Mouse (Mus musculus) thymus, postnatal 0 days (tissue): ENCODE measurements at regions not wholly inside any gene's neighbourhood (a gene's known extent, or its start where the extent isn't known, plus 50 kb on each side); places are given as distances from the start of the nearest gene placed in this dataset.

Experiments
- DNase-seq: peaks from one replicate; pipeline ENCODE4 v3.0.0-alpha.2; 2015; ENCODE audit warnings: low spot score

DNA sequence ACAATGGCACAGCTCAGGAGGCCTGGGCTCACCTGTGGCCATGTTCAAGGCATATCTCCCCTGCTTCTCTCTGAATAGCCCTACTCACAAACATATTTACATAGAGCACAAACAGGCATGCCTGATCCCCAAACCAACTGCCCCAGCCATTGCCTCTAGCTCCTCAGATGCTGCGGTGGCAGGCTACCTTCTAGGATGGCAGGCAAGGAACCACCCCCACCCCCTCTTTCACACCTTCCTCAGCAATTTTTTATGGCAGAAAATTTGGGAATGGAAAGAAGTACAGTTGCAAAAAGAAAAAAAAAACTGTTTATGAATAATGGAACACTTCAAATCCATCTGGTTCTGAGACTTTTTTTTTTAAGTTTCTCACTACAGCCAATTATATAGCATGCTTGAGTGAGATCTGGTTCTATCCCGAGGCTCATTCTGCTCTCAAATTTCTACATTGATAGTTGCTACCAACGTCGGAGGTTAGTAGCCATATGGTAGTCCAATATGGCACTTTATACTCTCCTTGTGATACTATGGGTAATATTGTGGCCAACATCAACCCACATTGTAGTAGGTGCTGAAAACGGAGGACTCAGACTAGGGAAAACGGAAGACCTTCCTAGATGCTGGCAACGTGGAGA, 136.8 kb upstream of the Gm10295 start:
- DNase-seq, result no peak

DNA sequence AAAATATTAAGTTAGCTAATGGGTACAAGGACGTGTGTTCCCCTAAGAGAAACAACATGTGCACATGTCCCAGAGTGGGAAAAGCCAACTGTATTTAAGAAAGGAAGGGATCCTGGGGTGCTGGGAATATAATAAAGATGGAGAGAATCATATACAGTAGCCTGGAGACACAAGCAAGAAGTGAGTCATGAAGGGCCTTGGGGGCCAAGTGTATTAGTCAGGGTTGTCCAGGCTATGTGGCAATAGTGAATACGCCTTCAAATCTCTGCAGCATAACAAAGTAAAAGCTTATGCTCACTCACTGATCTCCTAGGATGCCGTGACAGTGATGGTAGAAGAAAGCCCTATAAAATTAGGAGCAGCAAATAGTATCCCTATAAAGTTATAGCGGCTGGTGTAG, 124.1 kb upstream of the Gm10295 start:
- DNase-seq, result no peak

DNA sequence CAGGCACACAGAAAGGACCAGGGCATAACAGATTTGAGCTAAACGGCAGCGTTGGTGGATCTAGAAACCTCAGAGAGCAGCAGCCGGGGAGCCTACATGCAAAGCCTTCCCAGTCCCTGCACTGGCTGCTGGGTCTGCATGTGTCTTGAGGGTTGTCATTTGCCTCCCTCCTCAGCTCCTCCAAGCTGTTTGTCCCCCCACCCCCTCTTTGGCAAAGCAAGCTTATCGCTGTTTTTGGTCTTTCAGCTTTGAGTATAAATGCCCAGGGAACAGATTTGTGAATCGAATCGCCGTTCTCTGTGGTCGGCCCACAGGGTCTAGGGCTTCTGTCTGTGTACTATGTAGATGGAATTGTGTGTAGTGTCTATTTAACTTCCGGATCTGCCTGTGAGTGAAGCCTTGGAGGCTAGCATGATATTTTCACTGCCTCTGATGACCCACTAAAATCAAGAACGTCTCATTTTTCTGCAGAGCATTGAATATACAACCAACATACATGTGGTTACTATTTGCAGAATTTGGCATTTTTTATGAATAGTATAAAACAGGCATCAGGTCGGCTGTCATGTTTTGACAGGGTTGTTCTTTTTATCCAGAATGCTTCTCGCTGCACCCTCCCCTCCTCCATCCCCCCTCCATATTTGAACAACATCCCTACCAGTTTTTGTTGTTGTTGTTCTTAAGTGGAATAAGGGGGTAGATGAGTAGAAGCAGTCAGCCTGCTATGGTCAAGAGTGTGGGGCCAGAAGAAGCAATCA, 121.3 kb upstream of the Gm10295 start:
- DNase-seq, result no peak

DNA sequence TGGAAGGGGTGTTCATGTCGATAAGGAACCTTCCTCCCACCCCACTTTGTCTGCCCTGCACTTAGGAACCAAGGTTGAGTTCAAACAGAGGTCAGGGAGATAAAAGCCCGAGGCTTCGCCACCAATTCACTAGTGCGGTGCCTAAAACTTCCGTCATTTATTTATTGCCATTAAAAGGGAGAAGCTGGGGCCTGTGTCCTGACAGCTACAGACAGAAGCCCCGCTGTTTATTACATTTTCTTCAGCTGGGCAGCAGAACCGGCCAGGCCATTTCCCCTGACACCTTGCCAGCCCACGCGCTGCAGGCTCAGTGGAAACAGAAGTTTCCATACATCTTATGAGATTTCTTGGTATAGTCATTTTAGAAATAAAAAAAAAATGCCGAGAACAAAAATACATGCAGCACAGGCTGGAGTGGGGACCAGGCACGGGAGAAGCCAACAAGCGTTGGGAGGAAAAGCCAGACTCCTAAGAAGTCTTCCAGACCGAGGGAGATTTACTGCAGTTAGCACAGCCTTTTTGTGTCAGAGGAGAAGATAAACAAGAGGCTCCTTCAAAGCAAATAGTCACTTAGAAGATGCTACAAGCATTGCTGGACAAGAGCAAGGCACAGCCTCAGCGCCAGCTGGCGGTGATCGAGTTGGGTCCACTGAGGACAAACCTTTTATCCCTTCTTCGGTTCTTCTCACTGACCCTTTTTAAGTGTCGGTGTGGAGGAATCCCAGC, 120.5 kb upstream of the Gm10295 start:
- DNase-seq, result no peak

DNA sequence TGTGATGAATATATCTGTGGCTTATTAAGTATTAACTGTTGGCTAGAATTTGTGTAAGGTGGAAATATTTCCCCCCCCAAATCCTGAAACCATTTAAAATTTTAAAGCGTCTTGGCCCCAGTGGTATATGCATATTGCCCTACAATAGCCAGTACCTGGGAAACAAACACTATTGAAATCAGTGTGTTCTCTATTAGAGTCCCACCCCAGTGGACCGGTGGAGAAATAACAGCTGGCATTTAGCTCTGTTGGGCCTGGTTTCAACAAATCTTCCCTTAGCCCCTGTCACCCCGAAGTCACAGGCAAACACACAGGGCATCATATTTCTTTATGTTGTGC, 120.0 kb upstream of the Gm10295 start:
- no peak for DNase-seq

DNA sequence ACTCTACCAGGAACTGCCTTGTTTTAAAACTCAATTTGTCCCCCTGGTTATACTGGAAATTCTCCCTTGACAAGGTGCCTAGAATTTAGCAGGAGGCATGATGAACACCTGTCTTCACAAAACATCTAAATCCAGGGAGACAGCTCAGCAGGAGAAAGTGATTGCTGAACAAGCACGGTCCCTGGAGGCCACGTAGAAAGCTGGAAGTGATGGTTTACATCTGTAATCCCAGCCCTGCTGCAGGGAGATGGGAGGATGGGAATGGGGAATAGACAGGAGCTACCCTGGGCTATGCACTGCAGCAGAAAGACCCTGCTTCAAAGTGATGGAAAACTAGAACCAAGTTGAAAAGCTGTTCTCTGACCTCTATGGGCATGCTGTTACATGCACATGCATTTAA, 119.1 kb upstream of the Gm10295 start:
- no peak for DNase-seq

DNA sequence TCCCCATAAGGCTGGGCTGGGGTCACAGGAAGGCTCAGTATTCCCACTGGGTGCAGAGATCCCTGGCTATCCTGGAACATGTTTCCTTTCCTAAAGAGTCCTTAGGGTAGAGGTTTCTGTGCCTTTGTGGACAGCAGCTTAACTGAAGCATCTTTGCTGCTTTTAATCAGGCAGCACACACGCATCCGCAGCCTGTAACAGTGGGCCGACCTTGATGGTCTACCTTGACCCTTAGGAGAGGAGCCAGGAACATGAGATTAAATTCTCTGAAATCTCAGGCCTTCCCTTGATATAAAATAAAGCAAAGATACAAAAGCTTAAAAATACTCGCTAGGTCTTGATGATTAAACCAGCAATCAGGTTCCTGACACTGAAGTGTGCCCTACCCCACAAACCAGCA, 118.7 kb upstream of the Gm10295 start:
- no peak for DNase-seq

DNA sequence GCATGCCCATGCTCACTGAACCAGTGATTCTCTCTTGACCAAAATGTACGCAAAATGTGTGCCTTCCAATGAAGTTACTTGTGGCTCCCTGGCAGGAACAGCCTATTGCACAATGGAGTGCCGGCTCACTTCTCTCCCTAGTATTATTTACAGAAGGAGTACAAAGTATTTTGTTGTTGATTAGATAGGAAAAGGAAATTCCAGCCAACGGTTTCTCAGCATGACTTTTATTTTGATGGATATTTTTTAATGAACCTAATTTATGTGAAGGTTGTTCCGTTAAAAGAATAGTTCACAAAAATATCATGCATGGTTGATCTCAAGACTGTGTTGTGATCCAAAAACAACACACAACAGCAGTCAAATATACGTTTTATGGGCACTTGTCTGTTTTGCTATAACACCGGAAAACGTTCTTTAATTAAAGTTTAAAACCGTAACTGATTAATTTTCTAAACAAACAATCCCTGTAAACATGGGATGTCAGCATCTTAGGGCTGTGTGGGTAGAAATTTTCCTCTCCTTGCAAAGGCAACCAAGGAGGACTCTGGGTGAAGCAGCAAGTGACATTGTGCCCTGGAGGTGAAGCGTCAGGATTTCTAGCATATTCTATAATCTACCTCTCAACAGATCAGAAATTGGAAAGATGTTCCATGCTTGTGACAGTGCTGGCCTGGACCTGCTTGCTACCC, 116.3 kb upstream of the Gm10295 start:
- no peak for DNase-seq

DNA sequence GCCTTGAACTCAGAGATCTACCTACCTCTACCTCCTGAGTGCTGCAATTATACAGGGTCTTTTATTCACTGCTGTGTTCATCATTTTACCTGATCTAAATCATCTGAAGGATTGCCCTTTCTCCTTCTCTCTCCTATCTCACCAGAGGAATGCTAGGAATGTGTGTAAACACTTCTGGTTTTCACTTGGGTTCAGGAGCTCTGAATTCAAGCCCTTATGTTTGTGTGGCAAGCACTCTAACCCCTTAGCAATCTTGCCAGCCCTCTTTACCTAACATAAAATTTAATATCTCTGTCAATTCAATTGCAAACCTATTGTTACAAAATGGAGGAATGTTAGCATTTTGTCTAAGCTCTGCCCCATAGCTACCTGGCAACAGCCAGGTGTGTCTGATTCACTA, 112.8 kb upstream of the Gm10295 start:
- DNase-seq, result no peak

DNA sequence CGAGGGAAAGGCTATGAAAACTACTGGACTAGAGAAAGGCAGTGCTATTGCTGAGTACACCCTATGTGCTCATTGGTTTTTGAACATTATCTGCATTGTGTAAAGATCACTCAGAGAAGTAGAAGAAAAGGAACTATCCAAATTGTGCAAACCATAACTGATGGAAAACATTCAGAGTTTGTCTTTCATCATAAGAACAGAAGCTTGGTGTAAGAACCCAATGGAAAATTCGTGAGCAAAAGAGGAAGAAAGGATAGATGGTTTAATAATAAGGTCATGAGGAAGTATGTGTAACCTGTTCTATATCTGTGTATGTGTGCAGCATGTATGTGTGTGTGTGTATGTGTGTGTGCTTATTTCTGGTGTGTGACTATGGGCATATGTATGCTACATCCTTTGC, 112.3 kb upstream of the Gm10295 start:
- DNase-seq, result no peak

DNA sequence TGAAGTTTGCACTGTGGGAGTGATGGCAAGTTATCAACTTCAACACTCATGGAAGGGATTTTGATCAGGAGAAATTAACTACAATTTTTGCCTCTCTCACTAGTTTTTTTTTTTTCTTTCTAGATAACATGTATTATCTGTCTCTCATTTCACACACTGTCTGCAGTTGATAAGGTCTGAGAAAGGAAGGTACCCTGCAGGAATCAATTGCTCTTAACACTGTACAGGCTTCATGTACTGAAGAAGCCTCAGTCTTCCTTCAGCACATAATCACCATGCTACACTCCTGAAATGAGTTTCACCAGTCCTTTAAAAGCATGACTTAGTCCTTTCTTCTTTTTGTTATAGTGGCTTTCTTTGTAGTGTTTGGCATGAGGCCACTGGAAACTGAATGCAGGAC, 108.5 kb upstream of the Gm10295 start:
- no peak for DNase-seq

DNA sequence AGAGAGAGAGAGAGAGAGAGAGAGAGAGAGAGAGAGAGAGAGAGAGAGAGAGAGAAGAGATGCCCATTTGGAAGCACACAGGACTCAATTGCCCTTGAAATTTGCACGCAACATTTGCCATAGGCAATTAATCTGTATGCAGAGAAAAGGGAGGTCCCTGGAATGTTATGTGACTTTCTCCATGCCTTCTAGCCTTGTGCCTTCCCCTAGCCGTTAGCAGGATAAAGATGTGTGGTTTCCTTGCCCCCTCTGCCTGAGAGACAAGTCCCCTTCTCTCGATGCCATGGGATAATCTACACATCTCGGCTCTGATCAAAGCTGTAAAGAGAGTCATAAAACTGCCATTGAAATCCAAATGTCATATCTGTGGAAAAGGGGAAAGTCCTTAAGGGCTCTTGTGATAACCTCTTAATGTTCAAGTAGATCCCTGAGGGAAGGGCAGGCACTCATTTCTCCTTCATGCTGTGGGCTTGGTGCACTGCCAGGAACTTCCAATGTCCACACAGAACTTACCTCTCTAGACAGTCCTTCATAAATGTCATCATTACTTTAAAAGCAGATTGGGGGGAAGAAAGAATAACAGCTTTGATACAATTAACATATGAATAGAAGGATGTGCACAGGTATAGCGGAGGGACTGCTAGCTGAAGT, 106.9 kb upstream of the Gm10295 start:
- DNase-seq, result no peak

DNA sequence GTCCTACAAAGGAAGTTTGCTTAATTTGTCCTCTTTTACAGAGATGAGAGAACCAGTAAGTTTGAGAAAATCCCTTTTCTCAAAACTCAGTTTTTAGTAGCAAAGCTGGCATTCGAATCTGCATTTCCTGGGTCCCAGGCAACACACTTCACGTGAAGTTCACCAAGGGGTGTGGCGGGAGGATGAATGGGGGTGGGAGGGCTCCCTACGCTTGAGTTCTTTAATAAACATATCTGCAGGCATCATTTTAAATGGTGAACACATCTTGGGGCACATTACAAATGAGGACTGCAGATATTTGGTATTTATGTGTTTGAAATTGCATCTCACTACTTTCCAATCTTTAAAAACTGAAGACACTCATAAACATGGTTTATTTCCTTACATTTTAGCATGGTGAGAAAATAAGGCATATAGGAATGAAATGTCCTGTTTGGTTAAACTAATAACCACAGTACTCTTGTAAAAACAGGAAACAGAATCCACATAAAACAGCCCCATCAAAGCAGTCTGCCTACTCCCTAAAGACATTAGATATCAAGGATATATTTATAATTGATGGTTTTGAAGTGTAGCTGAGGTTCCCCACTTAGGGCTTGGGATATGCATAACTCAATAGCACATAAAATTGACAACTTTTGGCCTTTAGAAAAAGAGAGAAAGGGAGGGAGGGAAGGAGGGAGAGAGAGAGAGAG, 106.3 kb upstream of the Gm10295 start:
- no peak for DNase-seq

DNA sequence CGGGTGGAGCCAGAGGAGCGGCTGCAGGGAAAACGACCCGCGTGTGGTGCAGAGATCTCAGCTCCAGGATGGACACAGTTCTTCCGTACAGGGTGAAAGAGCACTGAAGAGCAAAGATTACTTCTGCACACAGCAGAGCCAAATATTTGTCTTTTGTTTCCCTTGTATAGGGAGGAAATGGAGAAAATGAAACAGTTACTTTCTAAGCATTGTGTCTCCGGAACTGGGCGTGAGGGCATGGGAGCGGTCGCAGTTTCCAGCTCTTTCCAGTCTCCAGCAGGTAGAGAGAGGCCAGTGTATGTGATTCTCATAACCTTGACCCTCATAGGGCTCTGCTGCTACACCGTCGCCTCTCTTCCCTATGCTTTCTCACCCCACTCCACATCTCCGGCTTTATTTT, 105.1 kb upstream of the Gm10295 start:
- no peak for DNase-seq

DNA sequence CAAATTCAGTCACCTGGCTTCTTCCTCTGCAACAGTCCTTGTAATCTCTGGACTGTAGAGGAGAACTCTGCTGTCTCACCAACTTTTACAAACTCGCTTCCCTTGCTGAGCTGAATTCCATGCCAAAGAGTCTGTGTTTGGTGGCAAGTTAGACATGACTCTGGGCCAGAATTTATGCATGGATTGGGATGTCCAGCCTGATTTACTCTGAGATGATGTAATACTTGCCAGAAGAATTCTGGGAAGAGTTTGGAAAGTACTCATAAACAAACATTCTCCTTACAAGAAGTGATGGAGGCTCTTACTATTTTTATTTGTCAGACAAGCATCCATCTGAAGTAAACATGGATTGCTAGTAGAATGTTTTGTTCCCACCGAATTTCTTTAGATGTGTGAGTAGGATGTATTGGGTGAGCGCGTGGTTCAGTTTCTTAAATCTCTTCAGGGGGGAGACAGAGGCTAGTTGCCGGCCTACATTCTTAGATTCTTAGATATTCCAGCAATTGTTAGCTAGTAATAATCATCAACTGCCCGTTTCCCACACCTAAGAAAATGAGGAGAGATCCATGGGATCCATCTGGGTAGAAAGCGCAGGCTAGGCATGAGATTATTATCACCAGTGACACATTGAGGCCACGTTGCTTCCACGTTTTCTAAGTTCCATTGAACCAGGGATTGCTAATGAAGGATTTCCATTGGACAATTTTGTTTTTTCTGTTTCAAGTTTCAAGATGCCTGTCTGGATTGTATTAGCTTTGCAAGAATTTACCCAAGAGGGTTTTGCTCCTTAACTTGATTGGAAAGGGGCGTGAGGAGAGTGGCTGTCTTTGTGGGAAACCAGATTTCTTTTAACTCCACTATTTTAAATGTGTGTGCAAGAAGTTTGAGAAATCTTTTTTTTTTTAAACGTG, 89.3 kb upstream of the Gm10295 start:
- DNase-seq, result no peak

DNA sequence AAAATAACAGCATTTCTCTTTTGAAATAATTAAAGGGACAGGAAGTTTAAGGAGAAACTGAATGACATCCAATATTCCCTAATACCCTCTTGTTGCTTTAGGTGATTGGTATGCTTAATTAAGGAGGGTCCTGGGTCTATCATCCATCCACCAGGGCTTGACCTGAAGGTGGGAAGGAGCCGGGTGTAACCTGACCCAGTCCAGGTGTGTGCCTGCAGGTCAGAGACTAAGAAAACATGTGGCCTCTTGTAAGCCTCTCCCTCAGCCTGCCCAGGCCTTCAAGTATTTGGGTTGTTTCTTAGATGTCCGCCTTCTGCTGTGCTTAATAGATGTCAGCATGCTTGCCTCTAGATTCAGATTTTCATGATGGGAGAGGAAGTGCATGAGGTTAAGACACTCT, 74.7 kb upstream of the Gm10295 start:
- no peak for DNase-seq

DNA sequence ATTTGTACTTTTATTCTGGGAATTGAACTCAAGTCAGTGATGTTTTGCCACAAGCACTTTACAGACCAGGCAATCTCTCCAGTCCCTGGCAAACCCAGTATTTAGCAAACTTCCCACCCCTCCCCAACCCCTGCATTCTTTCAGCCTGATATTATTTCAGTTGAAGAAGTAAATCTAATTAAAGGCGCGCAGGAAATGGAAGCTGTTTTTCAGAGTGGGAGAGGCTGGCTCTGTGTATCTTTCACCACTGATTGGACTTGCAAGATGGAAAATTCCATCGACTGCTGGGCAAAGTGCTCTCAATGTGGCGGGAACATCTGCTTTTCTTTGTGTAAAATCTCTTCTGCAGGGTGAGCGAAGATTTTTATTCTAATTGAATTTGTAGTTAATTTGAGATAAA, 68.0 kb upstream of the Gm10295 start:
- no peak for DNase-seq

DNA sequence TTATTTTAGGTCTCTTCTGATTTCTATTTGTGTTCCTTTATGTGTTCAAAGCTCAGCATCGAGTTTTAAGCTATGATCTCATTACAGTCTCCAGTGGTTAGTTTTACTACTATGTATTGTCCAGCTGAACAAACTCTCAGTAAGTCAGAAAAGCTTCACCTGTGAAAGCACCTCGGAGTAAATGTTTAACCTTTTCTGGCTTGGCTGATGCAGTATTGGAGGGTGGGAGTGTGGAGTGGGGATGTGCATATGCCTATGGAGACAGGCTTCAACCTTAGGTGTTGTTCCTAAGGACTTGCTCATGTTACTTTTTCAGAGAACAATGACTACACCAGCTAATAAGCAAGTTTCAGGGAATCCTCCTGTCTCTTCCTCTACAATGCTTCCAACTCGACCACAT, 67.6 kb upstream of the Gm10295 start:
- no peak for DNase-seq

DNA sequence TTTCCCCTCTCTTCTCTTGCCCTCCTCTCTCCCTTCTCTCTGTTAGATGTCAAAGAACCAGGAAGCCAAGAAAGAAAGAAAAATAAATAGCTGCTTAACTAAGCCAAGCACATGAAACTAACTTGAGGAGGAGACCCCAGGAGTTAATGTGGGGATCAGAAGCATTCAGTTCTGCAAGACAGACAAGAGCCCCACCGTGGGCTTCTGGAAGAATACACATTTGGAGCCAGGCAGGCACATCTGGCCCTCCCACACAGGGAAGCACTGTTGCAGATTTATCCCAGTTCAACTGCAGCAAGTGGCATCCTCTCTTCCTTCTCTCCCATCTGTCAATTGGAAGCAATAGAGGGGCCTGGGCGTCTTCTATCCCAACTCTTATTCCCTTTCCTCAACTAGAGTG, 63.5 kb upstream of the Gm10295 start:
- DNase-seq, result no peak

DNA sequence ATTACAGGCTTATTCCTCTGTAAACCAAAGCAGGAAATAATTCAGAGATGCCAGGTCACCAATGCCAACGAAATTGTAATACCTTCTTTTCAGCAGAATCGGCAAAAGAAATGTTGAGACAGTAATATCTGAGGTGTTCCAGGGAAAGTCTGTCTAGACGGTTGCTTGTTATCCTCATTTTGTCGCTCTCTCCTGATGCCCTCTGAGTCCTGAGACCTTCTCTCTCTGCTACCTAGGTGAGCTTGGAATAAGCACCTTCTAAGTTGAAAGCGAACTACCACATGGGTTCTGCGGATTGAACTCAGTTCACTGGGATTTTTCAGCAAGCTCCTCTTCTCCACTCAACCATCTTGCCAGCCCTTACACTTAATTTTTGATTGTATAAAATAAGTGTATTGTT, 61.8 kb upstream of the Gm10295 start:
- DNase-seq, result no peak
